Mouse (Mus musculus) kidney, postnatal 0 days (tissue): ENCODE measurements around the gene Mid2. TPM values are rescaled to one million over a fixed set of nuclear protein-coding genes. Genes with fewer than 3 reads are reported as not detected.

ENCODE experiments used
- ATAC-seq: fragments of 200-750 bp; cut with Nextera tagmentation; replicated peaks from 2 replicates; pipeline ENCODE4 v1.8.0; 2017; ENCODE audit warnings: low read depth, moderate number of reproducible peaks, moderate TSS enrichment, moderate library complexity; ENCODE audit not compliant: low FRiP score
- DNase-seq: peaks from one replicate; pipeline ENCODE4 v3.0.0-alpha.2; 2016; ENCODE audit warnings: low spot score
- H3K27ac ChIP-seq: fragments of 300-500 bp; sonication (generic); 2 replicates; pipeline ENCODE4 v1.5.1; 2014; ENCODE audit warnings: mild to moderate bottlenecking
- H3K27me3 ChIP-seq: fragments of 300-500 bp; sonication (generic); 2 replicates; pipeline ENCODE4 v1.6.1; 2014; ENCODE audit warnings: low read length, mixed read lengths; ENCODE audit not compliant: insufficient read depth
- H3K36me3 ChIP-seq: fragments of 300-500 bp; sonication (generic); 2 replicates; pipeline ENCODE4 v1.6.1; 2014; ENCODE audit warnings: low read length, mixed read lengths; ENCODE audit not compliant: insufficient read depth
- H3K4me1 ChIP-seq: fragments of 300-500 bp; sonication (generic); replicated peaks from 2 replicates; pipeline ENCODE4 v1.6.1; 2014; ENCODE audit warnings: antibody characterized with exemption, low read length, mixed read lengths; ENCODE audit not compliant: insufficient read depth
- H3K4me2 ChIP-seq: fragments of 300-500 bp; sonication (generic); 2 replicates; pipeline ENCODE4 v1.6.1; 2014; ENCODE audit warnings: mild to moderate bottlenecking, low read length, moderate library complexity, mixed read lengths
- H3K4me3 ChIP-seq: fragments of 300-500 bp; sonication (generic); replicated peaks from 2 replicates; pipeline ENCODE4 v1.5.1; 2014; ENCODE audit warnings: low read depth, low read length
- H3K9ac ChIP-seq: fragments of 300-500 bp; sonication (generic); 2 replicates; pipeline ENCODE4 v1.6.1; 2014; ENCODE audit warnings: low read depth, low read length
- H3K9me3 ChIP-seq: fragments of 300-500 bp; sonication (generic); replicated peaks from 2 replicates; pipeline ENCODE4 v1.6.1; 2016; ENCODE audit warnings: low read length, inconsistent platforms, mixed read lengths
- CTCF ChIP-seq: IDR thresholded peaks from 2 replicates; pipeline ENCODE4 v1.5.1; 2016; ENCODE audit warnings: antibody characterized with exemption, low read depth, mild to moderate bottlenecking, moderate library complexity
- WGBS: fragments of 180-500 bp; shearing (Covaris S2); extraction: QIAGEN DNeasy Blood & Tissue Kit; methylation state at CpG from one replicate; pipeline ENCODE4 v1.1.7; 2014; 5-methylcytosine and 5-hydroxymethylcytosine counted together
- polyA plus RNA-seq: library from polyadenylated mRNA; unstranded; fragments of >200 nt; fragmentation: Nextera tagmentation; extraction: Ambion mirVana; gene quantifications from 2 replicates; pipeline ENCODE4 v1.2.1, GENCODE M21; 2015

Gene Mid2
- polyA plus RNA-seq, 1 experiment from 2014 or later = 5.6 TPM

GRCm38 (mm10) chrX:140738986-140739385 lies 74.6 kb downstream of the Mid2 start:
- H3K4me3 ChIP-seq = no peak overlapping the region
- DNase-seq (peak; percentile 1), ATAC-seq (no peak)
- no peak for TF ChIP-seq CTCF
- H3K36me3 ChIP-seq = no peaks in the 10 kb centered on the region
- H3K9me3 ChIP-seq = no peaks in the 10 kb centered on the region
- H3K4me2 ChIP-seq = no peak overlapping the region
- no peaks in the 10 kb centered on the region for H3K4me1 ChIP-seq
- H3K27me3 ChIP-seq = no peaks in the 10 kb centered on the region
- H3K27ac ChIP-seq = no peak overlapping the region
- H3K9ac ChIP-seq = no peak overlapping the region

GRCm38 (mm10) chrX:140743213-140743612 lies 78.8 kb downstream of the Mid2 start:
- H3K4me1 ChIP-seq = no peaks in the 10 kb centered on the region
- H3K27me3 ChIP-seq = no peaks in the 10 kb centered on the region
- no peak for ATAC-seq
- peak; percentile 7 for DNase-seq
- H3K9ac ChIP-seq = no peak overlapping the region
- no peak overlapping the region for H3K4me2 ChIP-seq
- no peaks in the 10 kb centered on the region for H3K36me3 ChIP-seq
- no peak for TF ChIP-seq CTCF
- H3K27ac ChIP-seq = no peak overlapping the region
- no peak overlapping the region for H3K4me3 ChIP-seq
- 58% methylated on average over 5 of the region's 5 CpGs for WGBS
- H3K9me3 ChIP-seq = no peaks in the 10 kb centered on the region

GRCm38 (mm10) chrX:140769794-140770193 lies 105.4 kb downstream of the Mid2 start:
- Histone ChIP-seq H3K4me3 (no peak overlapping the region), H3K9ac (no peak overlapping the region), H3K4me2 (no peak overlapping the region), H3K9me3 (no peaks in the 10 kb centered on the region), H3K27me3 (no peaks in the 10 kb centered on the region), H3K4me1 (no peaks in the 10 kb centered on the region), H3K27ac (no peak overlapping the region), H3K36me3 (no peaks in the 10 kb centered on the region)
- WGBS = 60% methylated on average over 1 of the region's 1 CpGs
- no peak for TF ChIP-seq CTCF
- DNase-seq (no peak), ATAC-seq (no peak)

GRCm38 (mm10) chrX:140805340-140805739 lies 140.9 kb downstream of the Mid2 start:
- Histone ChIP-seq H3K4me1 (no peaks in the 10 kb centered on the region), H3K4me2 (no peak overlapping the region), H3K9me3 (no peaks in the 10 kb centered on the region), H3K27me3 (no peaks in the 10 kb centered on the region), H3K4me3 (no peak overlapping the region), H3K36me3 (no peaks in the 10 kb centered on the region), H3K27ac (no peak overlapping the region), H3K9ac (no peak overlapping the region)
- 86% methylated on average over 2 of the region's 2 CpGs for WGBS
- no peak for TF ChIP-seq CTCF
- DNase-seq (no peak), ATAC-seq (no peak)

- TF ChIP-seq CTCF = no peak
- Histone ChIP-seq H3K36me3 (no peaks in the 10 kb centered on the region), H3K4me2 (no peak within 1 kb of the TSS), H3K27ac (no peak within 1 kb of the TSS), H3K9ac (no peak within 1 kb of the TSS), H3K9me3 (no peaks in the 10 kb centered on the region), H3K4me3 (no peak within 1 kb of the TSS), H3K4me1 (no peaks in the 10 kb centered on the region), H3K27me3 (no peaks in the 10 kb centered on the region)
- no peak for ATAC-seq
- no peak for DNase-seq
- 93% methylated on average over 22 of the region's 22 CpGs for WGBS
Measured at GRCm38 (mm10) chrX:140813312-140814006, 149.1 kb downstream of the Mid2 start, which contains the start of gene Tex13b. TSS of gene Tex13b (minus strand) at chrX:140813433.

Other genes starting within 250 kb of the Mid2 start
- 32.6 and 36.1 TPM in 2 replicates for gene Prps1, start 208.0 kb upstream of the Mid2 start, polyA plus RNA-seq
- 88.0 and 99.3 TPM in 2 replicates for gene Tsc22d3, start 63.9 kb upstream of the Mid2 start, polyA plus RNA-seq
- gene Tex13b, start 148.8 kb downstream of the Mid2 start, polyA plus RNA-seq = 0.18 and 0.20 TPM in 2 replicates
- gene Vsig1, start 243.0 kb downstream of the Mid2 start, polyA plus RNA-seq = 0.74 and 0.77 TPM in 2 replicates